Mouse (Mus musculus) B cell, adult 2 months (primary cell): ENCODE measurements around the gene Pcsk2.

Experiments
- DNase-seq, 2 experiments: peaks; one replicate each; pipeline ENCODE4 v3.0.0; 2022

Pcsk2 gene

GRCm38 (mm10) chr2:143545758-143546246 lies at the start of gene Pcsk2:
TSS of gene Pcsk2 (plus strand) at chr2:143546156.
- DNase-seq, result peak in 1 of 2 experiments; percentile 1

DNA sequence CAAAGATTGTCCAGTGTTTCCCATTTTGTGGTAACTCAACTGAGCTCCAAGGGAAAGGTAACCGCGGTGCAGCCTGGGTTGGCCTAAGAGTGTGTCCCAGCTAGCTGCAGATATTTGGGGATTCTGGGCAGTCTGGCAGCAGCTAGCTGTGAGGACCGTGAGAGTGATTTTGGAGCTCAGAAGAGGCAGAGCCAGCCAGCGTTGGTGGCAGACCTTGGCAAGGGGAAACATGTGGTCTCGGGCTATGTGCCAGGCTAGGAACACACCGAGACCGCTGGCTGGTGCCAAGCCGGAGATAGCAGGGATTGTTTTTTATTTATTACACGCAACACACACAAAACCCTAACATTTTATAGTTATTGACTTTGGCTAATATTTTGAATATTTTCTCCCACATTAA lies 45.1 kb upstream of the Pcsk2 start:
- no peak for DNase-seq

GRCm38 (mm10) chr2:143501760-143502159 lies 44.2 kb upstream of the Pcsk2 start:
- no peak for DNase-seq

- DNase-seq, result no peak
These were observed 43.8 kb upstream of the Pcsk2 start for GRCm38 (mm10) chr2:143502203-143502602.

GRCm38 (mm10) chr2:143536485-143536884 lies 9.5 kb upstream of the Pcsk2 start:
- DNase-seq, result no peak

- no peak for DNase-seq
These were observed 631 bp upstream of the Pcsk2 start for GRCm38 (mm10) chr2:143545299-143545751.

- no peak for DNase-seq
These were observed 656 bp downstream of the Pcsk2 start for GRCm38 (mm10) chr2:143546412-143547211.

DNA sequence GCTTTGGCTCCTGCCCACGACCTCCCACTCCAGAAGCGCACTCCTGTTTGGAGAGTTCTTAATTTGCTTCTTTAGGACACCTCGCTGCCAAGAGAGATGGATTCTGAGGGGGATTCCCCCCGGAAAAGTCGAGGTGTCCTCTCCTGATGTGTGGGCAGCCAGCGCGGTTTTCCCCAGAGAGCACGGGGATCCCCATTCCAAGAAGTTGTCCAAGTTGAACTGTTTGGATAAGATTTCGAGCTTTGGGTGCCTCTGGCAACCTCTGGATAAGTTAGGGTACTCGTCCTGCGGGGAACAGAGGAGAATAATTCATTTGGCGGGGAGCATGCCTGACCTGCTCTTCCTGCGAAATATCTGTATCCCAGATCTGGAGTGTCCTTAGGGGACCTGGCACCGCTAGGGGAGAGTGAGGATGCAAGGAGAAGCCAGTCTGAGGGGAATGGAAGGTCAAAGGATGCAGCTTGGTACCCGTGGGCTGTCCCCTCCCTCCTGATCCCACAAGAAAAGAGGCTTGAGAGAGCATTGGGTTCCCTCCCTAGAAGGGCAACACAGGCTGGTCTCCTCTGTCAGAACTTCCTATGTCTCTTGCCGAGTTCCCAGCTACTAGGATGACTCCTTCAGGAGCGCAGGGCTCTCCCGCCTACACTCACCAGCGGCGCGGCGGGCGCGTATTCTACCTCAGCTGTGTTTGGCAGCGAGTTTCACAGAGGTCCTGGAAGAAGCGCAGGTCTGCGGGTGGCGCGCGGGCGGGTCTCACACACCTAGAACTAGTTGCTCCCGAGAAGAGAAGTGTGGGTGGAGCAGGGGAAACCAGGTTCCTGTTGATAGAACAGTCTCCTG lies 1.5 kb downstream of the Pcsk2 start:
- no peak for DNase-seq

DNA sequence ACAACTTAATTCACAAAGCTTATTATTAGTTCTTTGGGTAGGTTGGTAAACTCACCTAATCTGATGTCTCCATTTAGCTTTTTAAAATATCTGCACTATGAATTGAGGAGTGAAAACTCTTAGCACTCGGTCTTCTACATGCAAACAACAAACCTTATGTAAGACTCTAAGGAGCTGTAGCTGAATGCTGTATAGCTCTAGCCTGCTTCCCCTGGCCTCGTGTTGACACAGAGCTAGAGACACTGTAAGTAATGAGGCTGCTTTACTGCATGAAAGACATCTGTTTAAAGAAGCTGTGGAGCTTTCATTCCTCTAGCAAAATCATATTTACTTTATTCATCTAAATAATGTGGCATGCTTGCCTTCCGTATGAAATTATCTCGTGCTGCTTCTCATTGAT lies 14.4 kb downstream of the Pcsk2 start:
- DNase-seq, result no peak

- DNase-seq, result no peak
These were observed 19.1 kb downstream of the Pcsk2 start for GRCm38 (mm10) chr2:143565062-143565461.

DNA sequence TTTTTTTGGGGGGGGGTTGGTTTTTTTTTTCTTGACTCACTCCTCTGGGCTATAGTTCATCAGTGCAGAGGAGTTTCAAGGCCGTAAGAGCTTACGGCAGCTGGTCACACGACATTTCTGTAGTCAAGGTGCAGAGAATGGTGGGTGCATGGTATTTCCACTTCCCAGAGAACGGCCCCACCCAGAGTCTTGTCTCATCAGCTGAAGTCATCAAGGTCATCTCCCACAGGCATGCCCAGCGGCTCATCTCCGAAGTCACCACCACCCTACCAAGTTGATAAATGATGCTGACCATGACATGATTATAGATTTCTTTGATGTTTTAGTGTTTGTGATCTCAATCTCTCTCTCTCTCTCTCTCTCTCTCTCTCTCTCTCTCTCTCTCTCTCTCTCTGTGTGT lies 20.0 kb downstream of the Pcsk2 start:
- no peak for DNase-seq

- DNase-seq, result no peak
These were observed 39.4 kb downstream of the Pcsk2 start for GRCm38 (mm10) chr2:143585341-143585740.

DNA sequence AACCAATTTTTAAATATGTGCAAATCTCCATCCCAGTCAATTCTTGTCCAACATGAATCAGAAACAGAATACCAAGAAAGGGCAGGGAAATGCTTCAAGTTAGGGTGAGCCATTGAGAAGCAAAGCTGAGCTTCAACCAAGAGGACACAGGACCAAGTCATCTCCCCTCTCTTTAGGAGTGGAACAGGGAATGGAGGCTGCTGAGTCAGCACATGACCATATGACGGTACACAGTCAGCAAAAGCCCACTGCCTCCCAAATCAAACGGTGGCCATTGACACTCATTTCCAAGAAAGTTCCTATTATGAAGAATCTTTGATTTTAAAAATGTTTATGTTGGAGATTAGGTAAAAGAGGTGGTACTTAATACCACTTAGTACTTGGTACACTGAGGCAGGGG lies 44.4 kb downstream of the Pcsk2 start:
- no peak for DNase-seq

DNA sequence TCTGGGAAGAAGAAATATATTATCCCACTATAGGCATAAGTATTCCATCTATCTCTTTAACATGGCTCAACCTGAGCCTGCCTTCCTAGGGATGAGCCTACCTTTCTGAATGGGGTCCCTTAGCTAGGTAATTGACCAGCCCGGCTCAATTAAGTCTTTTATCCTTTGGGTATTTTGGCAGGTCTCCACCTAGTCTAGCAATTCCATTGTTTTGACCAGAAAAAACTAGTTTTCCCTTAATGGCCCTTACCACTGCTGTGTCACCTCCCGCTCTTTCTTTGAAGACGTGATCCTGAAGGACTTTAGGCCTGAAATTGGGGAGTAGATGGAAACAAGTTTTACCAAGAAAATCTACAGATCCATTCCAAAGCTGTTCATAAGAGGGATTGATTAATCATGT lies 57.1 kb downstream of the Pcsk2 start:
- DNase-seq, result no peak

- no peak for DNase-seq
These were observed 58.0 kb downstream of the Pcsk2 start for GRCm38 (mm10) chr2:143603871-143604512.

DNA sequence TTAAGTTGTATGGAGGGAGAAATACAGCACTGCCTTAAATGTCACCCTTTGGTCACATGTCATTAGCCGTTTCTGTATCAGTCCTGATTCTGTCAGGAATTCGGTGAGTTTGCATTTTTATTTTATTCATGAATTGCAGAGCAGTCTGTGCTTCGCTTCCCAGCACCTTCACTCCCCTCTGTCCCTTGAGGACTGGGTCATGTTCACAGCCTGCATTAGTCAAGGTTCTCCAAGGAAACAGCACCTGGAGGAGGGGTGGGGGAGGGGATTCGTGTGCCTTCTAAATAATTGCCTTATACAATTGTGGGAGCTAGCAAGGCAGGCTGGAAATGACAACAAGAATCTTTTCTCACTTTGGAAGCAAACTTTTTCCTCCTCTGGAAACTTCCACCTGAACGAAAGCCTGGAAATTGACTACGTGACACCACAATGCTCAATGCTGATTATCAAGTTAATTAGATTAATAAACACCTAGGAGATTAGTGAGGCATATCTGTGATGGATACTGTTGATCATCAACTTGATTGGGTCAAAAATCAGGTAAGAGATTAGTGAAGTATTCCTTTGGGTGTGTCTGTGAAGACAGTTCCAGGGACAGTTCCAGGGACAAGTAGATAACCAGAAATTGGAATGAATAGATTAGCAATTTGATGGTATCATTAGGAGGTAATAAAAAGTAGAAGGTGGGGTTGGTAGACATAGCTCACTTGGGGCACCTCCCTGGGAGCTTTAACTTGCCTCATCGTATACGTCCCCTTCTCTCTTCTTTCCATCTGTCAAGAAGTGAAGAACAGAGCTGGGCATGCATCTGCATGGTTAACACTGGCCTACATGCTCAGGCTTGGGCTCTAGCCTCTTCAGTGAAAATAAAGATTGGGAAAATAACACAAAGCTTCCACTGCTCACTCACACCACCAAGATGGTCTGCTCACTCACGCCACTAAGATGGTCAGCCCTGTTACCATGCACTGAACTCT lies 64.7 kb downstream of the Pcsk2 start:
- no peak for DNase-seq

GRCm38 (mm10) chr2:143613466-143613865 lies 67.5 kb downstream of the Pcsk2 start:
- no peak for DNase-seq

DNA sequence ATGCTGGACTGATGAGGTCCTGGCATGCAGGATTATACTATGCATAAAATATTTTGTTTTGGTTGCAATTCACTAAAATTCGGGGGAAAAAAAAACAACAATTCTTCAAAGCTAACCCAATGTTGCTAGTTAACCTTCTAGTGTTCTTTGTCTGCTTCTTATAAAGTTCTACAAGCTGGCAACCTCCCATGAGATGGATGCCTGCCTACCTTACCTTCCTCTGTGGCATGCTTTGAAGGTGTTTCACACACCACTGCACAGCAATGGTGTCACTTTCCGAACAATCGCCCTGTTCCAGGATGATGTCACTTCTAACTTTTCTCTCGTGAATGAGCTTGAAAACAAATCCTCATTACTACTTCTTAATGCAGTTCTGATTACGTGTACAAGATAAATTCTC lies 68.8 kb downstream of the Pcsk2 start:
- DNase-seq, result no peak

- no peak for DNase-seq
These were observed 75.0 kb downstream of the Pcsk2 start for GRCm38 (mm10) chr2:143620916-143621315.

- DNase-seq, result no peak
These were observed 78.0 kb downstream of the Pcsk2 start for GRCm38 (mm10) chr2:143623916-143624315.

GRCm38 (mm10) chr2:143643305-143643704 lies 97.3 kb downstream of the Pcsk2 start:
- no peak for DNase-seq

DNA sequence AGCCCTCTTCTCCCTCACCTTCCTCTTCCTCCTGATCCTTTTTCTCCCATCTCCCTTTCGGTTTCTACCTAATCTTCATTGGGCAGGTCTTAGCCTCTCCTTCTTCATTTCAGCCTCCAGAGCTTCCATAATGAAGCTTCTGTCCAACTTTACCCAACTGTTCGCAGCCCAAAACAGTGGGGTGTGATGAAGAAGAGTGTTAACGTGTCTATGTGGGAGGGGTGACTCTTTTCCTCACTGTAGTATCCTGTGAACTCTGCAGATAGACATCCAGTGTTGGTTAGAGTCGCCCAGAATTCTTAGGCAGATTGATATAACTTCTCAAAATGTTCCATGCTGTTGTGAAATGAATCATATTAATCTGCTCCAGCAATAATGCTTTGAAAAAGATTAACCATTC lies 98.4 kb downstream of the Pcsk2 start:
- no peak for DNase-seq
